Mouse (Mus musculus): Measurements from ENCODE around the gene Dntt. TPM values are rescaled to one million over a fixed set of nuclear protein-coding genes. Genes with fewer than 3 reads are reported as not detected.

Gene Dntt
- total RNA-seq, 2 experiments from 2014 or later: 0.74 to 16.5 TPM

DNA sequence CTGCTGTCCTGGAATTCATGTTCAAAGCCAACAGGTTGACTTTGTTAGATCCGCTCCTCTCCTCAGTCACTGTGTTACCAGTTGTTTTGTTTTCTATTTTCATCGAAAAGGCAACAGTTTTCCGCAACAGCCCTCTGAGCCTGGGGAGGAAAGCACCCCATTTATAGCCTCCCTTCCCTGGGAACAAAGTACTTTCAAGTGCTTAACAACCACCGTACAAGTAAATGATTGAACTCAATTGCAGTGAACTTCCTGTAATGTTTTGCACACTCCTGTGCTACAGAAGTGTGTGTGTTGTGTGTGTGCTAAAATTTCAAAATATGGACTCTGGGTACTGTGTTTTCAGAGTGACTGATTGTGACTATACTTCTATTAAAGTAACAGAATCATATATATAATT, 21.3 kb upstream of the Dntt start:
- intact Hi-C loops (cut with DNase I): no loop called here
- no peak for DNase-seq

DNA sequence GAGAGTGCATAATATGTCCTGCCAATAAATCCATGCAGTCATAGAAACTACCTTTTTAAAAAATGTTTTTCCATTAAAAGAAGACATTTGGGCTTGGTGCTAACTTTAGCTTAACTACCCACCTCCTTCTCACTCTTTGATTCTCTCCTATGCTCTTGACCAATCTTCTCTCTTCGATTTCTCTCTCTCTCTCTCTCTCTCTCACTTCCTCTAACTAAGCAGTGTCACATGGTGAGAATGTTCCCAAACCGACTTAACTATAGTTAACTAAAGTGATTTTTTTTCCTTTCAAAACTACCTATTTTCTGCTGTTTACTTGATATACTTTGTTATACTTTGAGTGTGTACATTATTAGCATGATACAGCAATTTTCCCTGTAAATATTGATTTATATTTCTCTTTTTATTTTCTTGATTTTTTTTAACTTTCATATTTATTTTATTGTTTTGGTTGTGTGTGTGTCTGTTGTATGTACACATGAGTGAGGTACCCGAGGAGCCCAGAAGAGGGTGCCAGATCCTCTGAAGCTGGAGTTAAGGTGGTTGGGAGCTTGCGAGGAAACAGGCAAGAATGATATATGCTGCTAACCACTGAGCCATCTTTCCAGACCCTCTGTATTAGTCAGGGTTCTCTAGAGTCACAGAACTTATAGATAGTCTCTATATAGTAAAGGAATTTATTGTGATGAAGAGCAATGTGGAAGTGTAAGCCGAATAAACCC, 20.2 kb upstream of the Dntt start:
- no peak for DNase-seq
- intact Hi-C loops (cut with DNase I): no loop called here

DNA sequence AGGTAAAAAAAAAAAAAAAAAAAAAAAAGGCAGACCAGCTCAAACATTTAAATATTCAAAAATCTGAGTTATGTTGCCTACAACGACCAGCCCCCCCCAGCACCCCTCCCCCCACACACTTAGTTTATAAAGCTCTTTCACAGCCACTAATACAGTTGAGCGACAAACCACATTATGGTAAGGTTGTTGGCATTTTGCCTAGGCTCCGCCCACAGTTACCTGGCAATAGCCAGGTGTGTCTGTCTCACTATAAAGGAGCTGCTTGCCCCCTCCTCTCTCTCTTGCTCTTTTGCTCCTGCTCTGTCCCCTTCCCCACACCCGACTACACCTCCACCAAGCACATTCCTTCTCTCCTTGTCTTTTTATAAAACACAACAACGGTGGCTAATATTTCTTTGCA, 17.4 kb upstream of the Dntt start:
- no peak for DNase-seq
- intact Hi-C loops (cut with DNase I): no loop called here

DNA sequence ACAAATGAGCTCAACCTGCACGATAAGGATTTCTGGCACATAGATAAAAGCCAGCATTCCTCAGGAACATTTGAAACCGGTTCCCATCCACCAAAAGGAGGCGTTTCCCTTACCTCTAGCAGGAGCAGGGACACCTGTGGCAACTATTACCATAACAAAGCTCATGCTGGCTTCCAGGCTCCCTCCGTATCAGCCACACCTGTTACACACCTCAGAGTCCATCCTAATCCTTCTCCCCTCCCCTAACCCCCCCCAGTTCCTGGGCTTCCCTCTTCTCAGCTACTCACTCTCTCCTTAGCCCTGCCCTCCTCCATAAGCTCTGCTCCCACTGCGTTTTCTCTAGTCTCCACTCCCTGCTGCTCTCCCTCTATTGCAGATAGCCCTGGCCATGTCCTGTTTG, 15.5 kb upstream of the Dntt start:
- intact Hi-C loops (cut with DNase I): no loop called here
- no peak for DNase-seq

DNA sequence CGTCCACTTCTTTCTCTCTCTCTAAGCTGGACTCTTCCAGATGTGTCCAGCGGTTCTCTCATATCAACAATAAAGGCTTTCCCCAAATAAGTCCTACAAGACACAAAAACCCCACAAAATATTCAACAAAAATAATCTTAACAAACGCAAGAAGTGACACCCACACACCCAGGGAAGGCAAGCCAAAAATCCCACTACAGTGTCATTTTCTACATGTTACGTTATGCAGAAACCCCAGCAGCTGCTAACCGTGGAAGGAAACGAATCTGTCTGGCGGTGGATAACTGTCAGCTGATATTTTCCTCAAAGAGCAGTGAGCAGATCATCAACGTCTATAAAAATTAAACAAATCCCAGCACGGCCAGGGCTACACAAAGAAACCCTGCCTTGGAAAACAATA, 15.1 kb upstream of the Dntt start:
- DNase-seq: no peak
- intact Hi-C loops (cut with DNase I): no loop called here

DNA sequence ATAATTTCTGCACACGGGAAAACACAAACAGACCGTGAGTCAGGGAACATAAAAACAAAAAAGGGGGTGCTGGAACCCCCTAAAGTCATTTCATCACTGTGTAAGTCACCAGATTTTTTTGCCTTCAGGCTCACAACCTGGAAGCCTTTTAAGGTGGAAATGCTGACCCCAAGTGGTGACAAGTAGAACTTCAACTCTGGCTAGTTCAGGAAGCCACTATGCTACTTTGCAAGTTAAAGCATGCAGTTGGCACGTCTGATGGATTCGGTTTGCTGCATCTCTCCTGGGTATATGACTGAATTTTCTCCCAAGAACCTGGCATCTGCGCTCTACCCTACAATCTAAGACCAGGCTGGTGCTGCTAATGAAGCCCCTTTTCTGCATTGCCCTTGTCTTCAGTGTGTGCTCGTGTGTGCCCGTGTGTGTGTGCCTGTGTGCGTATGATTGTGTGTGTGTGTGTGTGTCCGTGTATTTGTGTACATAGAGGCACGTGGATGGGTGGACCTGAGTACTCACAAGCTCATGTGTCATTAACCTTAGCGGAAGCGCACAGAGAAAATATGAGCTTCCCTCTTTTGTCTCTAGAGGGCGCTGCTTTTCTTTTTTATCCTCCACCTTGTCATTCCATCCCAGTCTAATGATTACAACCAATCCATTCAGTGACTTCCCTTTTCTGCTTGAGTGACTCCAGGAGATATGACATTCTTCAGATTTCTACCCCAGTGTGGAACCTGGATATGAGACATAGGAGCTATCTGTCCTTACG, 12.9 kb upstream of the Dntt start:
- intact Hi-C loops (cut with DNase I): loop anchor here (1.0 to 5.0 kb wide), 2 partner anchors 53 to 264 kb away; no protein-coding TSS in a partner anchor
- DNase-seq: peak; percentile 46 to 73

DNA sequence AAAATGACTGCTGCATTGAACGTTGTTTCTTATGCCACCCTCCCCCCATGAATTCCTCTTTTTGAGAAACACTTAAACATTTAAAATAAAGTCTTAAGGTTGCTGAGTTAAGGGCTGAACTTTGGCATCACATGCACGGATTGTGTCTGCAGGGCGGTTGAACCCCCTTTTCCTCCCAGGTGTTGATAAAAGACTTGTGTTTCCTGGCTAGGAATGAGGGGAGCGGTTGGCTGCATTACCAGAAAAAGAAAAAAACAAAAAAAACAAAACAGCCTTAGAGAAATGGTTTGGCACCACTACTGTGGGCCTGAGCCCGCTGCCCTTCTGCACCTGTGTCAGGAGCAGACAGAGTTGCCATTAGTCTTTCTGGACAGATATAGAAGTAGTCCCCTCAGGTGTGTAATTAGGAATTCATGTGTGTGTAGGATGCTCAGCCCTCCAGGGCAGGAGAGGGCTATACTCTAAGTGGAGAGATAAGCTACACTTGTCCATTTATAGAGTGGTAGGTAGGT, 9.9 kb upstream of the Dntt start:
- intact Hi-C loops (cut with DNase I): loop anchor here (5.0 kb wide), 1 partner anchor 267 kb away; no protein-coding TSS in a partner anchor
- no peak for DNase-seq

DNA sequence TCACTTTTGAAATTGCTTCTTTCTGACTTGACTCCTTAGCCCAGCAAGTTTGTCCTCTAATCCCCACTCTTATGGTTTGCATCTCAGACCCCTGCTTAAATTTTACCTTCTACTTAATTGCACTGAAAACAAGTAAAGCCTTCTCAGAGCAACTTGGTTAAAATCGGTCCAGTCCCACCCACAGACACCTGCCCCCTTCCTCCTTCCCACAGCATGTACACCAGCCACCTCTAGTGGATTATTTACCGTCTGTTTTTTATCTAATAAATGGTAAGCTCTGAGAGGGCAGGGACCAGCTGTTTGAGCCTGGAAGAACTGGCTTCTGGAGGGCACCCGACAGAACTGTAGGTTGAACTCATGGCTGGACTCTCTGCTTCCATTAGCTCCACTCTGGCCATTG, 8.5 kb upstream of the Dntt start:
- DNase-seq: no peak
- intact Hi-C loops (cut with DNase I): no loop called here

DNA sequence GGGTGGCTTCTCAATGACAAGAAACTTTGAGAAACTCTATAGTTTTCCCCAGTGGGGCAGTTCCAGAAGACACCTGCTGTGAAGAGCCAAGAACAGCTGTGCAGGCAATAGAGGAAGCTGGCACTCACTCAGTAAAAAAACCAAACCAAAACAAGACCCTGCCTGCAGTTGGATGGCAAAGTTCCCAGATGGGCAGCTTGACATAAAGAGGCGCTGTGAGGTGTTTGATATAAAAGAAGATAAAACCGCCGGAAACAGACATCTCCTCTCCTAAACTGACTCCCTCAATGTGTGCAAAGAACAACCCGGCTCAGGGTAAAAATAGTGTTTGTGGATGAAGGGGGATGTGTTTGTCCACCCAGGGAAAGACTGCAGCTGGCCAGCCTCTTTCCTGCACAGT, 6.8 kb upstream of the Dntt start:
- DNase-seq: no peak
- intact Hi-C loops (cut with DNase I): no loop called here

DNA sequence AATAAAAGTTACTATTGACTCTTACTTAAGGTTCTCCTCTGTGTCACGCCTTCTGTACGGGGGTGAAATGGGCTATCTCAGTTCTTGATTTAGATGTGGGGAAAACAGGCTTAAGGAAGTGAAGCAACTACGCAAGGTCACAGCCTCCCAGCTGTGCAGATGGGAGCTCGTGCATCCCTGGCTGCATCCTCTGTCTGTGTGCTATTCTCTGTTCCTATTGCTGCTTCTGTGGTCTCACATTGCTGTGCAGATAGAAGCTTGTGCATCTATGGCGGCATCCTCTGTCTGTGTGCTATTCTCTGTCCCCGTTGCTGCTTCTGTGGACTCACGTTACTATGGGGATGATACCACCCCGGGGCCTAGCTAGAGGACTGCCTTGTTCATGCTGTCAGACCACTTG, 2.5 kb upstream of the Dntt start:
- intact Hi-C loops (cut with DNase I): no loop called here

DNA sequence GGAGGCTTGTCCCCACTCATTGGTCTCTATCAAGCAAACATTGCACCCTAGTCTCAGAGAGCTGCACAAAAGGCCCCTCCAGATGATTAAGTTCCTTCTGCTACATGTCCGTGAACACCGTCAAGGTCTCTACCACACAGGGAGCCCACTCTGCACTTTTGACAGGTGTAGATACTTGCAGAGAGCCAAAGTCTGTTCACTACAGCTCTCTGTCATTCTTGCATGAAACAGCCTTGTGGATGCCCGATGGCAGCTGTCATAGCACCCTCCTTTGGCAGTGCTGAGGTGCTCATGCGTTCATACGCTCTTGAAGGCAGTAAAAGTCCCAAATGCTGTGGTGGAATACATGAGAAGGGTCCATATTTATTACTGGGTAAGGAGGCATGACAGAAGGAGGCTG, 2.1 kb upstream of the Dntt start:
- intact Hi-C loops (cut with DNase I): no loop called here
- no peak for DNase-seq

More for the DNA sequence above, 2.5 kb upstream of the Dntt start:
- DNase-seq: no peak

DNA sequence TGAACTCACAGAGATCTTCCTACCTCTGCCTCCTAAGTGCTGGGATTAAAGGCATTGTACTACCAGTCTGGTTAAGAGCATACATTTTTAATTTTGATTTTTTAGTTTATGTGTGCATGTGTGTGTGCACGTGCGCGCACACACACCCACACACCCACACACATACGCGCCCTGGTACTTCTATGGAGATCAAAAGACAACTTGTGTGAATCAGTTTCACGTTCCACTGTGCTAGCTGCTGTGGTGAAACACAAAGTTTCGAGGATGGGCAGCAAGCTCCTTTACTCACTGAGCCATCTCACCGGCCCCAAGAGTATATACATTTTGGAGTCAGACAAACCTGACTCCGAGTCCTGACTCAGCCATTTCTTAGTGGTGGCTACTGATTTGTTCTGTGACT, 1.5 kb upstream of the Dntt start:
- intact Hi-C loops (cut with DNase I): no loop called here
- no peak for DNase-seq

DNA sequence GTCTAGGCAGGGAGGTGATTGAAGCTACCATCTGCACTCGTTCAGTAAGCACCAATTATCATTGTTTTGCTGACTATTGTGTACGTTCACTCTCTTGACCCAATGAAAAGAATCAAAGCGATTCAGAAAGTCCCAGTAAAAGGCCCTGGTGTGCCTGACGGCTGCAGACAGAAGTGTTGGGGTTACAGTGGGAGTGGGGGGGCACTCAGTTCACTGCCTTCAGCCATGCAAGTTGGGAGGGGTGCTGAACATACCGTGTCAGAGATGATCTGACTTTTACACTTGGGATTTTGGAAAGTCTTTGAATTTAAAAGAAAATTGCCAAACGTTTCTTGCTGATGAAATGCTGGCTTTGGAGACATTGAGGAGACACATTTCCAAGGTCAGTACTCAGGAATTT, 1.1 kb downstream of the Dntt start:
- intact Hi-C loops (cut with DNase I): no loop called here
- no peak for DNase-seq

DNA sequence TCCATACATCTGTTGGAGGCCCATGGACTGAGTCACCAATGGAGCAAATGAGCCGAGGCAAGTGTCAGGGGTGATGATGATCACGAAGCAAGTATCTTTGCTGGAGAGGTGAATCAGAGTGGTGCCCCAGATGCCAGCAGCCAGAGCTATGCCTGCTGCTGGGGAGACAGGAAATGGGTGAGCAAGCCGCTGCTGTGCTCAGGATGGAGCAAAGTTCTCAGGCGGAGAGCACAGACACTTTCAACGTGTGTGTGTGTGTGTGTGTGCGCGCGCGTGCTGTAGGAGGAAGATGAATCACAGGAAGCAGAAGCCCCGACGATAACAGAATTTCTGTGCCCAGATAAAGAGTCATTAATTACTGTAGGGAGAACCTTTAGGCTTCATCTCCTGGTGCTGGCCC, 1.9 kb downstream of the Dntt start:
- intact Hi-C loops (cut with DNase I): no loop called here
- no peak for DNase-seq

DNA sequence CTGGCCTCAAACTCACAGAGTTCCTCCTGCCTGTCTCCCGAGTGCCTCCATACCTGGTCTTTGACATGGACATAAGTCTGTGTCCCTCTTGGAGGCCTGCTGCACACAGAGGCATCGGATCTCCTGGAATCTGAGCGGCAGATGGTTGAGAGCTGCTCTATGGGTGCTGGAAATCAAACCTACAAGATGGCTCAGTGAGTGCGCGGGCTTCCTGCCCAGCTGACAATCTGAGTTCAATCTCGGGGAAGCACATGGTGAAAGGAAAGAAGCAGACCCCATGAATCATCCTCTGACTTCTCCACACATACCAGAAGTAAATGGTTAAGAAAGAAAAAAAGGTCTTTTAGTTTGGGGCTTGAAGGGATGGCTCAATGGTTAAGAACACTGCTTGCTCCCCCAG, 2.8 kb downstream of the Dntt start:
- DNase-seq: no peak
- intact Hi-C loops (cut with DNase I): no loop called here

DNA sequence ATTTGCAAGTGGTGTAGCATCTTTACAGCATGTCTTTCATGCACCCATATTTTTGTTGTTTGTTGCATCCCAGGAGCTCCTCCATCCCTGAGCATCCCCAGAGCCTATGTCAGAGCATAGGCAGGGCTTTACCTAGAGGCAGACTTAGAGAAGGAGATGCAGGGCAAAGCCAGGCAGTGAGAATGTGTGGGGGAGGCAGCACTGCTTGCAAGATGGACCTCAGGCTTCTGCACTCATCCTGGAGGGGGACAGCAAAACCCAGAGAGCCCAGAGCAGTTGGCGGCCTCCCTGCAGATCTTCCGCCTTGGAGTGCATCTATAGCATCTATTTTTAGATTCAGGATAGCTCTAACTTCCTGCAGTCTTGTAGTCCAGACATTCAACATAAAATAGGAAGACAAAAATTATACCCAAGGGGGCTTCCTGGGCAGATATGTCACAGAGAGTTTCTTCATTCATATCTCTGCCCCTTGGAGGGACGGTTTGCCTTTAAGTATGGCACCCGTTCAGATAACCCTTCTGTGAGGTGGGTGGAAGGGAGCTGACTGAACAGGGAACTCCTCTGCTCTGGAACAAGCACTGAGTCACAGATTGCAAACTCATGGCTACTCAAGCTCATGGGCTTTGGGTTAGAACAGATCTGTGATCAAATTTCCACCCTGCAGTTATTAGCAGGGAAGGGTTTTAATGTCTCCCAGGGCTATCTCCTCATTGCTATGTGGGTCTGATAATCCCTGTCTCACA, 6.9 kb downstream of the Dntt start:
- intact Hi-C loops (cut with DNase I): no loop called here
- no peak for DNase-seq

DNA sequence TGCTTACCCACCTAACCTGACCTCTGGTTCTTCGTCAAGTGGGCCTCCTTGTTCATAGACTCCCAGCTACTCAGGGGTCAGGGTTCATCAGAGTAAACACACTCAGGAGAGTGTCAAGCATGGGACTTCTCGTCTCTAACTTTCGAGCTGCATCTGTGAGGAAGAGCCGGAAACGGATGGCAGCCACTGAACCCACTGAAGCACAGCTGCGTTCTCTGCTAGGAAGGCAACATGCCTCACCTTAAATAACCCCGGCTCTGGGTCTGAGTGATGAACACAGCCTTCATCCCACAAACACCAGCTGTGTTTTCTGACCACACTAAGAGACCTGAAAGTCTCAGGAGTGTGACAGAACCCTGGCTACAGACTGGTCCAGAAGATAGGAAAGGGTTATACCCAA, 10.0 kb downstream of the Dntt start:
- DNase-seq: no peak
- intact Hi-C loops (cut with DNase I): no loop called here

DNA sequence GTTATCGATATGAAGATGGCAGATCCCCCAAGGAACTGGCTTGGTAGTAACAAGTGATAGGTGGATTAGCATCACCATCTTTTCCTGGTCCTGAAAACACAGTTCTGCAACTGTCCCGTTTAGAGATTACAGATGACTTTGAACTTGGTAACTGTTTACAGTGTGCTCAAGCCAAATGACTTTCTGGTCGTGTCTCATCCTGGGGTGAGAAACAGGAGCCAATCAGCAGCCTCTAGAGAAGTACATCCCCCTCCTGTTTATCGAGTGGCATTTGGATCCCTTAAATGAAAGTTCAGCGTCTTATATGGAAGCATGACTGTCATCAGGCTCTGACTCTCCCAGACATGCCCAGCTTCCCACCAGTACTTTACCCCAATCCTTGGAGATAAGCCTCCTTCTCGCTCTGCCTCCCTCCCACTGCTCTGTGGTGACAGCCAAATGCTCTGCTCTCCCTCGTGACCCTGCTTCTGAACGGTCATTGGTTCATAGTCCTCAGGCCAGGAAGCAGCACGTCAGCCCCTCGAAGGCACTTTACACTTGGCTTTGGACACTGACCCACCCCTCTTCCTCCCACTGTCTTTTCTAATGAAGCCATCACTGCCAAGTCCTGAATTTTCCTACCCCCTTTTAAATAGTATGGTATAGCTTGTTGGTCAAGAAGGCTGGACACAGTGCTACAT, 16.2 kb downstream of the Dntt start:
- intact Hi-C loops (cut with DNase I): no loop called here
- DNase-seq: no peak

DNA sequence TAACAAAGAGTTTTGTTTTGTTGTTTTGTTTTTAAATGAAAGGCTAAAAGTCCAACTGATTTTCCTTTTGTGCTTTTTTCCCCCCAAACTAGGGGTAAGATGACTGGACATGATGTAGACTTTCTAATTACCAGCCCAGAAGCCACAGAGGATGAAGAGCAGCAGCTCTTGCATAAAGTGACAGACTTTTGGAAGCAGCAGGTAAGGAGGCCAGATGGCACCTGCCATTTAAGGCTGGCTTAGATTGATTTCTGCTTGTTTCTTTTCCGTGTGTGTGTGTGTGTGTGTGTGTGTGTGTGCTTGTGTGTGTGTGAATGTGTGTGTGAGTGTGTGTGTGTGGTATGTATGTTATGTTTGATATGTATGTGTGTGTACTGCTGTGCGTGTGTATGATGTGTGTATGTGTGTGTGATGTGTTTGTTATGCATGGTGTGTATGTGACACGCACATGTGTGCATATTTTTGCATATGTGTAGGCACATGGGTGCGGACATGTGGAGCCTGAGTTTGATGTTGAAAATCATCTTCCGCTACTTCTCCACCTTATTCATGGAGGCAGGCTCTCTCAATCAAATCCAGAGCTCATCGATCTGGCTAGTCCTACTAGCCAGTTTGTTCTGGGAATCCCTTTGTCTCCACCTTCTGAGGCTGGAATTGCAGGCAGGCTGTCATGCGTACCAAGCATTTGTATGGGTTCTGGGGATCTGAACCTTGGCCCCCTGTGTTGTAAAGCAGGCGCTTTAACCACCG, 18.5 kb downstream of the Dntt start:
- intact Hi-C loops (cut with DNase I): no loop called here
- DNase-seq: no peak

DNA sequence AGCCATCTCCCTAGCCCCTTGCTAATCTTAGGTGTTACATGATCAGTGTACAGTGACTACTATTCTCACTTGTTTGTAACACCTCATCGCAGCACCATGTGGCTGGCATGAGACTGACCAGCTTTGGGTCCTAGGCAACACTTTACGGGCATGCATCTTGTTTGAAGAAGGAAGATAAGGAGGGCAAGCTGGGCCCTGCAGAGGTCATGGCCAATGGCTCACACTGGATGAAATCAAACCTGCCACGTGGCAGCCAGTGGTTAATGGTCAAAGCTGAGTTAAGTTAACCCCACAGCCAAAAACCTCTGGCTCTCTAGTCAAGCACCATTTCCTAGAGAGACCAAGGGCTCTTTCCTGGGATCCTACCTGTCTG, 19.1 kb downstream of the Dntt start:
- intact Hi-C loops (cut with DNase I): no loop called here

More for the DNA sequence above, 19.1 kb downstream of the Dntt start:
- no peak for DNase-seq
